Mouse (Mus musculus) megakaryocyte, embryonic 14.5 days (primary cell): ENCODE measurements around the gene Tmem131l.

Experiments
- FLI1 ChIP-seq: IDR thresholded peaks from 2 replicates; pipeline ENCODE4 v1.6.1; 2012; ENCODE audit warnings: low read length, inconsistent platforms, mixed read lengths
- GATA1 ChIP-seq: IDR thresholded peaks from 3 replicates; pipeline ENCODE4 v1.6.1; 2012; ENCODE audit warnings: mixed read lengths, low read length, inconsistent platforms, borderline replicate concordance

DNA sequence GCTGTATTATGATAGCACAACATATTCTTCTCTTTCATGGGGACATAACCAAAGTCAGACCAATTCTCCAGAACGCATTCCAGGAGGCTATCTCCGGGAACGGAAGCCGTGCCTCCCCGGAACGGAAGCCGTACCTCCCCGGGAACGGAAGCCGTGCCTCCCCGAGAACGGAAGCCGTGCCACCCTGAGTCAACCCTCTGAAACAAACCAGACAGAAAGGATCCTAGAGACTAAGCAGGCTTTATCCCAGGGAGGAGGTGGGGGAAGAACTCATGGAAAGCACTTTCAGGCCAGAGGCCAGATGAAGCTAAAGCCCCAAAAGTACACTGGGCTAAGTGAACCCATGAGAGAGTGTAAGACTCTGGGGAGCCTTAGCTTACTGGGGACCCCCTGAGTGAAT lies 182.4 kb downstream of the Tmem131l start:
- no peak for TF ChIP-seq GATA1
- no peak for TF ChIP-seq FLI1
